Mouse (Mus musculus) bone marrow, adult 2 months (tissue): Measurements from ENCODE around the gene Pcsk2.

ENCODE experiments used
- CTCF ChIP-seq: fragments of 200-500 bp; IDR thresholded peaks from 2 replicates; pipeline ENCODE4 v1.5.1; 2011; ENCODE audit warnings: low read length, control low read depth; ENCODE audit not compliant: control insufficient read depth, insufficient read depth
- POLR2A ChIP-seq: fragments of 200-500 bp; IDR thresholded peaks from 2 replicates; pipeline ENCODE4 v1.6.1; 2011; ENCODE audit warnings: low read depth, mild to moderate bottlenecking, control low read depth, low read length, borderline replicate concordance; ENCODE audit not compliant: control insufficient read depth

GRCm38 (mm10) chr2:143835820-143836219, 289.9 kb downstream of the Pcsk2 start:
- TF ChIP-seq CTCF (no peak), POLR2A (no peak)
